Mouse (Mus musculus) heart, embryonic 14.5 days (tissue): ENCODE measurements around the gene Iqcn. TPM values are rescaled to one million over a fixed set of nuclear protein-coding genes. Genes with fewer than 3 reads are reported as not detected.

Experiments
- ATAC-seq: fragments of 200-750 bp; cut with Nextera tagmentation; 2 replicates; pipeline ENCODE4 v1.8.0; 2017; ENCODE audit warnings: low read depth, moderate TSS enrichment; ENCODE audit not compliant: insufficient number of reproducible peaks, insufficient read depth, low FRiP score
- H3K27ac ChIP-seq, 2 experiments: fragments of 200-500 bp in 1 of 2; fragments of 300-500 bp in 1 of 2; sonication (generic) in 1 of 2; replicated peaks in 1 of 2; 2 replicates each; pipeline ENCODE4 v1.5.1; 2012 to 2014; ENCODE audit warnings: low read depth in 2 of 2, low read length in 2 of 2, control low read depth in 1 of 2, mild to moderate bottlenecking in 1 of 2, mixed read lengths in 1 of 2; ENCODE audit not compliant: control insufficient read depth in 1 of 2, insufficient read depth in 1 of 2
- H3K27me3 ChIP-seq: fragments of 300-500 bp; sonication (generic); 2 replicates; pipeline ENCODE4 v1.6.1; 2014; ENCODE audit warnings: mild to moderate bottlenecking, low read length, control low read depth; ENCODE audit not compliant: control insufficient read depth, insufficient read depth
- H3K36me3 ChIP-seq: fragments of 300-500 bp; sonication (generic); 2 replicates; pipeline ENCODE4 v1.6.1; 2014; ENCODE audit warnings: mild to moderate bottlenecking, control low read depth, low read length, mixed read lengths; ENCODE audit not compliant: control insufficient read depth, insufficient read depth
- H3K4me1 ChIP-seq, 2 experiments: fragments of 200-500 bp in 1 of 2; fragments of 300-500 bp in 1 of 2; sonication (generic) in 1 of 2; 2 replicates each; pipeline ENCODE4 v1.6.1; 2012 to 2014; ENCODE audit warnings: low read length in 2 of 2, control low read depth in 1 of 2, mixed read lengths in 1 of 2; ENCODE audit not compliant: control insufficient read depth in 2 of 2, insufficient read depth in 2 of 2
- H3K4me2 ChIP-seq: fragments of 300-500 bp; sonication (generic); 2 replicates; pipeline ENCODE4 v1.6.1; 2014; ENCODE audit warnings: mild to moderate bottlenecking, low read length
- H3K4me3 ChIP-seq, 2 experiments: fragments of 200-500 bp in 1 of 2; fragments of 300-500 bp in 1 of 2; sonication (generic) in 1 of 2; 2 replicates each; pipeline ENCODE4 v1.5.1; 2012 to 2014; ENCODE audit warnings: low read length in 2 of 2, mild to moderate bottlenecking in 2 of 2, control low read depth in 1 of 2, low read depth in 1 of 2, moderate library complexity in 1 of 2; ENCODE audit not compliant: control insufficient read depth in 1 of 2, insufficient read depth in 1 of 2
- H3K9ac ChIP-seq: fragments of 300-500 bp; sonication (generic); 2 replicates; pipeline ENCODE4 v1.6.1; 2014; ENCODE audit warnings: mild to moderate bottlenecking, low read length
- H3K9me3 ChIP-seq: fragments of 300-500 bp; sonication (generic); 2 replicates; pipeline ENCODE4 v1.6.1; 2016; ENCODE audit warnings: low read length, control low read depth; ENCODE audit not compliant: control insufficient read depth
- WGBS: fragments of 180-500 bp; shearing (Covaris S2); extraction: QIAGEN DNeasy Blood & Tissue Kit; methylation state at CpG from one replicate; pipeline ENCODE4 v1.1.7; 2014; 5-methylcytosine and 5-hydroxymethylcytosine counted together
- polyA plus RNA-seq: library from polyadenylated mRNA; unstranded; fragments of >200 nt; fragmentation: Nextera tagmentation; extraction: Ambion mirVana; gene quantifications from 2 replicates; pipeline ENCODE4 v1.2.1, GENCODE M21; 2014

Gene Iqcn
- polyA plus RNA-seq, 1 experiment from 2014 or later: not detected

GRCm38 (mm10) chr8:70701982-70702841 is 1.0 kb upstream of the Iqcn start:
- Histone ChIP-seq H3K4me1 (peaks cover 17 to 28% of the 10 kb centered on the region in 2 experiments), H3K36me3 (peaks cover 24% of the 10 kb centered on the region), H3K27me3 (no peaks in the 10 kb centered on the region), H3K4me3 (peak overlapping the region in 1 of 2 experiments; percentile 77; a peak in 1 of 4 replicates), H3K4me2 (peak overlapping the region; percentile 85), H3K27ac (peak overlapping the region in 1 of 2 experiments; percentile 15; a peak in 1 of 4 replicates), H3K9ac (no peak overlapping the region), H3K9me3 (no peaks in the 10 kb centered on the region)
- 75% methylated on average over 2 of the region's 2 CpGs for WGBS
- ATAC-seq: no peak

GRCm38 (mm10) chr8:70702842-70703182 is 445 bp upstream of the Iqcn start:
- 67% methylated on average over 3 of the region's 3 CpGs for WGBS
- peaks cover 11 to 22% of the 10 kb centered on the region in 2 experiments for H3K4me1 ChIP-seq
- no peaks in the 10 kb centered on the region for H3K27me3 ChIP-seq
- H3K27ac ChIP-seq: peak overlapping the region in 1 of 2 experiments; percentile 15; a peak in 1 of 4 replicates
- no peak overlapping the region for H3K4me2 ChIP-seq
- H3K9me3 ChIP-seq: no peaks in the 10 kb centered on the region
- H3K4me3 ChIP-seq: no peak overlapping the region
- no peak overlapping the region for H3K9ac ChIP-seq
- no peak for ATAC-seq
- H3K36me3 ChIP-seq: peaks cover 24% of the 10 kb centered on the region

- Histone ChIP-seq H3K27ac (no peak overlapping the region), H3K9ac (no peak overlapping the region), H3K27me3 (no peaks in the 10 kb centered on the region; the same call in 1 of the 2 replicates), H3K4me1 (no peaks in the 10 kb centered on the region), H3K36me3 (peaks cover 3% of the 10 kb centered on the region; the same call in 1 of the 2 replicates), H3K9me3 (no peaks in the 10 kb centered on the region), H3K4me3 (no peak overlapping the region), H3K4me2 (no peak overlapping the region)
- 84% methylated on average over 14 of the region's 14 CpGs for whole genome bisulfite sequencing
- ATAC-seq: no peak
Observed at GRCm38 (mm10) chr8:70708281-70708680, 5.0 kb downstream of the Iqcn start.

GRCm38 (mm10) chr8:70709794-70710193 is 6.5 kb downstream of the Iqcn start:
- H3K36me3 ChIP-seq: no peaks in the 10 kb centered on the region
- no peak for ATAC-seq
- H3K4me1 ChIP-seq: no peaks in the 10 kb centered on the region
- H3K4me2 ChIP-seq: no peak overlapping the region
- H3K27me3 ChIP-seq: no peaks in the 10 kb centered on the region; the same call in 1 of the 2 replicates
- WGBS: 82% methylated on average over 9 of the region's 9 CpGs
- H3K27ac ChIP-seq: no peak overlapping the region
- H3K9ac ChIP-seq: no peak overlapping the region
- no peaks in the 10 kb centered on the region for H3K9me3 ChIP-seq
- no peak overlapping the region for H3K4me3 ChIP-seq

DNA sequence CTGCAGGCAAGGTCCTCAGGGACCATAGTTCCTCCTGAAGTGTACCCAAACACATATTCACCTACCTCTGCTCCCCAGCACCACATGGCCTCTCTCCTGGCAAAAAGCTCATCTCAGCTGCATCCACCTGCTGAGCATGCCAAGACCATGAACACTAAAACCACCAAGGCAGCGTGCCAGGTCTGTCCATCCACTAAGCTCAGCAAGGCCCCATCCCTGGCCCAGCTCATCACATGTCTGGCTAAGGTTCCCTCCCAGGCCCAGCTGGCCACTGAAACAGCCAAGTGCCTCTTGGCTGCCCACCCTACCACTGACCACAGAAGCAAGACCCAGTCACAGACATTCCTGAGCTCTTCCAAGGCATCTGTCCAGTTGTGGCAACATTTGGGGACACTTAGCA is 7.0 kb downstream of the Iqcn start:
- H3K27ac ChIP-seq: no peak overlapping the region
- ATAC-seq: no peak
- no peak overlapping the region for H3K4me3 ChIP-seq
- H3K9me3 ChIP-seq: no peaks in the 10 kb centered on the region
- H3K4me2 ChIP-seq: no peak overlapping the region
- WGBS: 86% methylated on average over 1 of the region's 1 CpGs
- H3K4me1 ChIP-seq: no peaks in the 10 kb centered on the region
- H3K36me3 ChIP-seq: no peaks in the 10 kb centered on the region
- H3K27me3 ChIP-seq: no peaks in the 10 kb centered on the region; the same call in 1 of the 2 replicates
- no peak overlapping the region for H3K9ac ChIP-seq

DNA sequence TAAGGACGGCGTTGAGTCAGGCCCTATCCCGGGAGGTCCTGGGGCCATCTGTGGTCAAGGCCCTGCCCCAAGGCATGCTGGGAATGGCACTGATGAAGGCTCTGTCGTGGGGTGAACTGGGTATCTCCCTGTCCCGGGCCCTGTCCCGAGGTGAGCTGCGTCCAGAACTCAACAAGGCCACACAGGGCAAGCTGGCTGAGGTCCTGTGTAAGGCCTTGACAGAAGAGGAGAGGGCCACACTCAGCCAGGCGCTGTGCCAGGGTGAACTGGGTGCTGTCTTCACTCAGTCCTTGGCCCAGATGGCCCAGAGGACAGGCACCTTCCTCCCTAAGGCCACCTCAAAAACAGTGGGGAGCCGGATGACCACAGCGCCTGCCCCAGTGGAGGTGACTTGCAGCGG is 7.8 kb downstream of the Iqcn start:
- H3K27ac ChIP-seq: no peak overlapping the region
- H3K4me1 ChIP-seq: no peaks in the 10 kb centered on the region
- no peak for ATAC-seq
- no peaks in the 10 kb centered on the region for H3K9me3 ChIP-seq
- WGBS: 81% methylated on average over 11 of the region's 11 CpGs
- no peak overlapping the region for H3K4me2 ChIP-seq
- no peak overlapping the region for H3K9ac ChIP-seq
- no peaks in the 10 kb centered on the region for H3K36me3 ChIP-seq
- H3K27me3 ChIP-seq: no peaks in the 10 kb centered on the region; the same call in 1 of the 2 replicates
- no peak overlapping the region for H3K4me3 ChIP-seq

DNA sequence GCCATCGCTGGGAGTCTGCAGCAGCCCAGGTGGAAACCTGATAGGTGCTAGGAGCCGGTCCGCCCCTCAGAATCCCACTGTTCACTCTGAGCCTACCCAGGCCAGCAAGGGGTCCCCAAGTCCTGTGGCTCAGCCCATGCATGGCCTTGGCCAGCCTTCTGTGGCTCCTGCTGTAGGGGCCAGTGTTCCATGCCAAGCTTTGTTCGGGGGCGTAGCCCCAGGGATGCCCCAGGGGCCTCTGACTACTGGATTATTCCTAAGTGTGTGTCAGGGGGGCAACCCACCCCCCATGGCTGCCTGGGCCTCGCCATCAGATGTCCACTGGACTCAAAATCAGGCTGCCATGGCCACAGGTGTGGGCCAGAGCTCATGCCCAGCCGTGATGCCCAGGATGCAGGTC is 10.7 kb downstream of the Iqcn start:
- Histone ChIP-seq H3K4me3 (no peak overlapping the region), H3K4me2 (no peak overlapping the region), H3K4me1 (no peaks in the 10 kb centered on the region), H3K27me3 (peaks cover 7% of the 10 kb centered on the region; the same call in 1 of the 2 replicates), H3K27ac (no peak overlapping the region), H3K36me3 (no peaks in the 10 kb centered on the region), H3K9ac (no peak overlapping the region), H3K9me3 (no peaks in the 10 kb centered on the region)
- WGBS: 80% methylated on average over 7 of the region's 7 CpGs
- no peak for ATAC-seq
